Mouse (Mus musculus) forebrain, embryonic 16.5 days (tissue): ENCODE data around the gene Ahdc1. TPM values are rescaled to one million over a fixed set of nuclear protein-coding genes. Genes with fewer than 3 reads are reported as not detected.

Experiments
- ATAC-seq: fragments of 200-750 bp; cut with Nextera tagmentation; 2 replicates; pipeline ENCODE4 v1.8.0; 2017; ENCODE audit warnings: mild to moderate bottlenecking, moderate library complexity
- H3K27ac ChIP-seq: fragments of 300-500 bp; sonication (generic); 2 replicates; pipeline ENCODE4 v1.5.1; 2014; ENCODE audit warnings: low read length, control low read depth
- H3K27me3 ChIP-seq: fragments of 300-500 bp; sonication (generic); replicated peaks from 2 replicates; pipeline ENCODE4 v1.6.1; 2014; ENCODE audit warnings: low read length; ENCODE audit not compliant: control insufficient read depth, insufficient read depth
- H3K36me3 ChIP-seq: fragments of 300-500 bp; sonication (generic); 2 replicates; pipeline ENCODE4 v1.6.1; 2014; ENCODE audit not compliant: control insufficient read depth, insufficient read depth
- H3K4me1 ChIP-seq: fragments of 300-500 bp; sonication (generic); replicated peaks from 2 replicates; pipeline ENCODE4 v1.6.1; 2014; ENCODE audit warnings: low read length; ENCODE audit not compliant: control insufficient read depth, insufficient read depth
- H3K4me2 ChIP-seq: fragments of 300-500 bp; sonication (generic); 2 replicates; pipeline ENCODE4 v1.6.1; 2014; ENCODE audit warnings: mild to moderate bottlenecking, low read length, control low read depth
- H3K4me3 ChIP-seq: fragments of 300-500 bp; sonication (generic); replicated peaks from 2 replicates; pipeline ENCODE4 v1.5.1; 2014; ENCODE audit warnings: mild to moderate bottlenecking, low read length, control low read depth
- H3K9ac ChIP-seq: fragments of 300-500 bp; sonication (generic); replicated peaks from 2 replicates; pipeline ENCODE4 v1.6.1; 2014; ENCODE audit warnings: low read depth, low read length, control low read depth
- H3K9me3 ChIP-seq: fragments of 300-500 bp; sonication (generic); 2 replicates; pipeline ENCODE4 v1.6.1; 2016; ENCODE audit warnings: low read length; ENCODE audit not compliant: control insufficient read depth
- WGBS: fragments of 180-500 bp; shearing (Covaris S2); extraction: QIAGEN DNeasy Blood & Tissue Kit; methylation state at CpG from one replicate; pipeline ENCODE4 v1.1.7; 2014; 5-methylcytosine and 5-hydroxymethylcytosine counted together
- polyA plus RNA-seq: library from polyadenylated mRNA; unstranded; fragments of >200 nt; fragmentation: Nextera tagmentation; extraction: Ambion mirVana; gene quantifications from 2 replicates; pipeline ENCODE4 v1.2.1, GENCODE M21; 2015

The Ahdc1 gene
- polyA plus RNA-seq, 1 experiment from 2014 or later: 13.0 TPM

DNA sequence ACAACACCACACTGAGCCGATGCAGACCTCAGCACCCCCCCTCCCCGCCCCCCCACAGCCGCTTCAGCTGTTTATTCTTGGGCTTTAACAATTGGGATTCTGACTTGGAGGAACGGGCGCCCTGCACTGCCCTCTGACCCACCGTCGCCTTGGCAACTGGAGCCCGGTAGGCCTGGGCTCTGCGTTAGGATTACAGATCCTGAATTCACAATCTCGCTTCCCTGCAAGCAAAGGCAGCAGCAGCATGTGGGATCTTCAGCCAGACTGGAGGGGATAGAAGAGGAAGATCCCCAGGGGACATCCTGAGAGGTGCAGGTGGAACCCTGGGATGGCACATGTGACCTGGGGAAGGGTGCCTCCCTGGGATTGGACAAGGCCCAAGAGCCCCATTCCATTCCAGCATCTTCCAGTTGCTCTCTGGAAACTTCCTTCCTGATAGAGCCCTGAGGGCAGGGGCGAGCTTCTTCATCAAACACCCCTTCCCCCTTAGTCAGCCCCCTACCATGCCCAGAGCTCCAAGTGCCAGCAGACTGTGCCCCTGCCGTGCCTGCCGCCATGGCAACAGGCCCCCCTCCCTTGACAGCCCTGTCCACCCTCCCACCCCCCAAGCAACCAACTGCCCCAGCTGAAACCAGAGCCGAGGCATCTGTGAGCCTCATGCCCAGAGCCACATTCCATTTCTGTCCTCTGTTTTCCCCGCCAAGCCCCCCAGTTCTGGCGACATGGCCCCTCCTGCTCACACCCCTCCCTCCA lies 36.5 kb downstream of the Ahdc1 start:
- Histone ChIP-seq H3K27ac (peak overlapping the region; percentile 55), H3K36me3 (no peaks in the 10 kb centered on the region), H3K27me3 (no peaks in the 10 kb centered on the region), H3K4me2 (peak overlapping the region; percentile 14), H3K9me3 (no peaks in the 10 kb centered on the region), H3K9ac (peak overlapping the region; percentile 38), H3K4me1 (peaks cover 97% of the 10 kb centered on the region), H3K4me3 (no peak overlapping the region)
- WGBS: 11% methylated on average over 16 of the region's 16 CpGs
- no peak for ATAC-seq

GRCm38 (mm10) chr4:133049071-133049920 lies 38.2 kb downstream of the Ahdc1 start:
- WGBS: 54% methylated on average over 19 of the region's 19 CpGs
- H3K9ac ChIP-seq: peak overlapping the region; percentile 19; the same call in 1 of the 2 replicates

DNA sequence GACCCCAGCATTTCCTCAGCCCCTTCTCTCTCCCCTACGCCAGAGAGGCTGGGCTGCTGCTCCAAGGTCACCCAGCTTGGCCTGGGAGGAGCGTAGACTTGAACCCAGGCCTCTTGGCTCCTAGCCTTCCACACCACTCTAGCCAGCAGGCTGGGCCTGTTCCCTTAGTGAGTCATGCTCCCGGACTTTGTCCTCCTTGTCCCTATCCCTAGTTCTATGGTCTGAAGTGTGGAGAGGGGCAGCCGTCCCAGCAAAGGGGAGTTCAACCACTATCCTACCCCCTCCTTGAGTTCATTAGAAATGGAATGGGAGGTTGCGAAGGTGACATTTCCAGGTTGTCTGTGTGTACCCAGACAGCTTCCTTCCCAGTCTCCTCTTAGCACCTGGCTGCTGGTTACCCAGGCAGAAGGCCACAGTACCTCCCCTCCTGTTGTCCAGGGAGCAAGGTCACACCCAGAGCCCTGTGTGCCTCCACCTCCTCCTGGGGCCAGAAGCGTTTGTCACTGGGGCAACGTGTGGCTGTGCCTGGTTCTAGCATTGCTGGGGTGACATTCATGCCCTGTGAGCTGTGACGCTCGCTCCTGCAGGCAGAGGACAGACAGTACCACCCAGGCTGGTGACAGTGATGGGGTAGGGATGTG lies 39.3 kb downstream of the Ahdc1 start:
- WGBS: 75% methylated on average over 9 of the region's 9 CpGs
- no peak overlapping the region for H3K27ac ChIP-seq

More at GRCm38 (mm10) chr4:133049071-133049920, 38.2 kb downstream of the Ahdc1 start:
- H3K27me3 ChIP-seq: no peaks in the 10 kb centered on the region
- no peaks in the 10 kb centered on the region for H3K9me3 ChIP-seq
- H3K4me3 ChIP-seq: no peak overlapping the region
- H3K4me1 ChIP-seq: peaks cover 86% of the 10 kb centered on the region
- peak overlapping the region; percentile 57 for H3K27ac ChIP-seq
- ATAC-seq: no peak
- H3K4me2 ChIP-seq: no peak overlapping the region
- no peaks in the 10 kb centered on the region for H3K36me3 ChIP-seq

DNA sequence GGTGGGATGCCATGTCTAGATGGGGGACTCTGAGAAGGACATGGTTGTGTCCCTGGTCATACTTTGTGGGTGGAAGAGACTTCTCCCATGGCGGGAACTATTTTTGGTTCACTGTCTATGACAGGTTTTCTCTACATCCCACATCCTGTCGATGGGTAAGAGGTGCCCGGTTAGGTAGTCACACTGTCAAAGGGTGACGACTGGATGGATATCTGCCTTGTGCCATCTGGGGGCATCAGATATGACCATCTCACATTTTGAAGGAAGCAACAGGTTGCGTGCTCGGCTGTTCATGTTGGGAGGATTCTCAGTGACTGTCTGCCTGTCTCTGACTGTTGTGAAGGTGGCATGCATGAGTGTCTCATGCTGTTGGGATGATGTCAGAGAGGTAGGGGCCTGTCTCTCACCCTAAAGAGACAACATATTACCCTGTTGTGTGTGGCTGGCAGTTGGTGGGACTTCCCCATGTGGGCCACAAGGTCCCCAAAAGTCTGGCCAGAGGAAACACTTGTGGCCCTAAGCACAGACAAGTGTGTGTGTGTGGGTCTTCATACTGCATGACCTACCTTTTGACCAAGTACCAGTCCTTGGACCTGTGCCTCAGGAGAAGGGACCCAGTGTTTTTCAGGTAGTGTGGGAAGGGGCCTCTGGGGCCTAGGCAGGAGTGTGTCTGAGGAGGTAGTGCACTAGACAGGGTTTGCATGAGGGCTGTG lies 39.9 kb downstream of the Ahdc1 start:
- no peak for ATAC-seq
- Histone ChIP-seq H3K36me3 (0 out of 2 replicates have a peak, but pooled peaks cover 4% of the 10 kb centered on the region), H3K27me3 (no peaks in the 10 kb centered on the region), H3K27ac (no peak overlapping the region), H3K9me3 (no peaks in the 10 kb centered on the region), H3K9ac (no peak overlapping the region), H3K4me2 (no peak overlapping the region), H3K4me1 (peaks cover 75% of the 10 kb centered on the region), H3K4me3 (no peak overlapping the region)
- WGBS: 92% methylated on average over 6 of the region's 6 CpGs

More for the DNA sequence above, 39.3 kb downstream of the Ahdc1 start:
- H3K9ac ChIP-seq: no peak overlapping the region
- 0 out of 2 replicates have a peak, but pooled peaks cover 2% of the 10 kb centered on the region for H3K36me3 ChIP-seq
- no peaks in the 10 kb centered on the region for H3K27me3 ChIP-seq
- ATAC-seq: no peak
- no peaks in the 10 kb centered on the region for H3K9me3 ChIP-seq
- H3K4me1 ChIP-seq: peaks cover 76% of the 10 kb centered on the region
- no peak overlapping the region for H3K4me3 ChIP-seq
- H3K4me2 ChIP-seq: no peak overlapping the region

DNA sequence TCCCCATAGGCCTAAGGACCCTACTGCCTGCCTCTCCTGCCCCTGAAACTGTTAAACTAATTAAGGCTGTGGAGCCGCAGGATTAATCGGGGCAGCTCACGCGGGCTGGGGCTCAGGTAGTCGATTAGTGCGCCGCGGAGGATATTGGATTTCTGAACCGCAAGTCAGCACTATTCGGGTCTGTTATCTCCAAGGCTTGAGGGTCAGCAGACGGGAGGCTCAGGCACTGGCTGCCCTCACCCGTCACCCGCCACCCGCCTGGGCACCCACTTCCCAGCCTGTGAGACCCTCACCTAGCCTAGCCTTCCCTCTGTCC lies 40.4 kb downstream of the Ahdc1 start:
- no peaks in the 10 kb centered on the region for H3K27me3 ChIP-seq
- 0 out of 2 replicates have a peak, but pooled peaks cover 4% of the 10 kb centered on the region for H3K36me3 ChIP-seq
- WGBS: 43% methylated on average over 14 of the region's 14 CpGs
- peaks cover 75% of the 10 kb centered on the region for H3K4me1 ChIP-seq
- no peaks in the 10 kb centered on the region for H3K9me3 ChIP-seq
- H3K4me2 ChIP-seq: no peak overlapping the region
- 0 out of 2 replicates have a peak overlapping the region, but pooled peaks have one; percentile 45 for H3K27ac ChIP-seq
- 0 out of 2 replicates have a peak overlapping the region, but pooled peaks have one; percentile 10 for H3K9ac ChIP-seq
- no peak for ATAC-seq
- no peak overlapping the region for H3K4me3 ChIP-seq

DNA sequence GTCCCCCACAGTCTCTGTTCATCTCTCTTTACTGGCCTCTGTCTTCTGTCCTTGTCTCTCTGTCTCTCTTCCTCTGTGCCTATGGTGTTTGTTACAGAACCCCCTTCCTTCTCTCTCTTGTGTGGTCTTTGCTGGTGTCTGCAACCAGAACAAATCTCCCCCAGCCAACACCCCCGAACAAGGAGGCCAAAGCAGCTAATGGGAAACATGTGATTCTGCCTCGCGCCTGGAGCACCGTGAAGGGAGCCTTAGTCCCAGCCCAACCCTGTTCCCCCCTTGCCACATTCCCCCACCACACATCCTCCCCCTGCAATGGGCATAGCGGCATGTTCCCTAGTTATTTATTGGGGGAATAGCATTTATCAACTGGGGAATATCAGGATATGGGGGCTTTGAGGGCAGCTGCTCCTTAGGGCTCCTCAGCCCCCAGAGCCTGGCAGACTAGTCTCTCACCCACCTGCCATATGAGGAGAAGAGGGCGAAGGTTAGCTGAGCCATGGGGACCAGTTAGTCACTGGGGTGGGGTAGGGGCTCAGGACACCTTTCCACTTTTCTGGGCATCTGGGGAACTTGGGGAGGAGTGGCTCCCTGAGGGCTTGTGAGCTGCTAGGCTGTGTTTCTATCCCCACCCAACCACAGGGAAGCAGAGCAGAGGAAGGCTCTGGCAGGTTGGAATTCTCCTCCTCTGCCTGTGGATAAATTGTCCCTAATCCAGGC lies 41.1 kb downstream of the Ahdc1 start:
- WGBS: 42% methylated on average over 6 of the region's 6 CpGs
- Histone ChIP-seq H3K9me3 (no peaks in the 10 kb centered on the region), H3K27me3 (no peaks in the 10 kb centered on the region), H3K4me2 (no peak overlapping the region), H3K4me3 (no peak overlapping the region), H3K27ac (0 out of 2 replicates have a peak overlapping the region, but pooled peaks have one; percentile 45), H3K36me3 (0 out of 2 replicates have a peak, but pooled peaks cover 4% of the 10 kb centered on the region), H3K9ac (no peak overlapping the region), H3K4me1 (peaks cover 68% of the 10 kb centered on the region)
- ATAC-seq: no peak

DNA sequence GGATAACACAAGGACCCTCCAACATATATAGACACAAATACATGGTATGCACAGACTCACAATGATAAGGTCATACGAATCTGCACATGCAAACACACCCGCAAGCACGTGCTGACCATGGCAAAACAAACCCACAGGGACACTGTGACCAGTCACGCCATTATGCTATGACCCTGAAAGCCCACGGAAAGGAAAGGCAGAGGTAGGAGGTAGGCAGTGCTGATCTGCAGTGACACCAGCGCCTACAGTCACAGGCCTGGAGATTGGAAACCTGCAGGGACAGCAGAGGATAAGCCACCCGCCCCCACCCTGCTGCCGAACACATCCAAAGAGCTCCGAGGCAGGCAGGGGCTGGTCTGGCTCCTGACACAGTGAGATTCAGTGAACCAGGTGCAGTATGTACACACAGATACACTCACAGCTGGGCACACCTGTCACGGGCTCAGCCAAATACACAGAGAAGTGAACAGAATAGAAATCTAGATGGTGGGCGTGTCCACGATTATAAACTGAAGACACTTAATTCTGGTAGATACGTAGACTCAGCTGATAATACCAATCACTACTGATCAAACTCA lies 42.0 kb downstream of the Ahdc1 start:
- H3K27ac ChIP-seq: no peak overlapping the region
- H3K9ac ChIP-seq: no peak overlapping the region
- 79% methylated on average over 13 of the region's 13 CpGs for WGBS
- ATAC-seq: no peak
- no peak overlapping the region for H3K4me2 ChIP-seq
- H3K36me3 ChIP-seq: 0 out of 2 replicates have a peak, but pooled peaks cover 4% of the 10 kb centered on the region
- H3K9me3 ChIP-seq: no peaks in the 10 kb centered on the region
- no peak overlapping the region for H3K4me3 ChIP-seq
- H3K27me3 ChIP-seq: no peaks in the 10 kb centered on the region
- H3K4me1 ChIP-seq: peaks cover 59% of the 10 kb centered on the region

- no peaks in the 10 kb centered on the region for H3K27me3 ChIP-seq
- peaks cover 45% of the 10 kb centered on the region for H3K4me1 ChIP-seq
- 0 out of 2 replicates have a peak, but pooled peaks cover 4% of the 10 kb centered on the region for H3K36me3 ChIP-seq
- no peak overlapping the region for H3K27ac ChIP-seq
- no peaks in the 10 kb centered on the region for H3K9me3 ChIP-seq
- ATAC-seq: no peak
- no peak overlapping the region for H3K9ac ChIP-seq
- no peak overlapping the region for H3K4me2 ChIP-seq
- WGBS: 79% methylated on average over 6 of the region's 6 CpGs
- no peak overlapping the region for H3K4me3 ChIP-seq
Measured at GRCm38 (mm10) chr4:133054530-133054929, 43.5 kb downstream of the Ahdc1 start.
